Mouse (Mus musculus): ENCODE data around the gene Neu3.
"Not testable (repeated sequence)": the region's sequence is repeated elsewhere in the genome, so short reads cannot be mapped to it uniquely, and the experiment has no call there.

- not testable (repeated sequence) for TF ChIP-seq POLR2A (IDR thresholded peaks at IDR 0.05; ENCODE audit: low read depth, low read length); CTCF (IDR thresholded peaks at IDR 0.05; ENCODE audit: borderline replicate concordance, insufficient read depth, low read length)
Measured at GRCm38 (mm10) chr7:99807043-99807442, 21.2 kb downstream of the Neu3 start.

Data from embryonic fibroblast, embryonic 13.5 days (primary cell).